Mouse (Mus musculus) bone marrow, adult 2 months (tissue): ENCODE results near the gene Ephb2.

Experiments
- CTCF ChIP-seq: fragments of 200-500 bp; IDR thresholded peaks from 2 replicates; pipeline ENCODE4 v1.5.1; 2011; ENCODE audit warnings: low read length, control low read depth; ENCODE audit not compliant: control insufficient read depth, insufficient read depth
- POLR2A ChIP-seq: fragments of 200-500 bp; IDR thresholded peaks from 2 replicates; pipeline ENCODE4 v1.6.1; 2011; ENCODE audit warnings: low read depth, mild to moderate bottlenecking, control low read depth, low read length, borderline replicate concordance; ENCODE audit not compliant: control insufficient read depth

- TF ChIP-seq CTCF (no peak), POLR2A (no peak)
These were observed 198.7 kb downstream of the Ephb2 start for GRCm38 (mm10) chr4:136636983-136637562.
